Mouse (Mus musculus): Measurements from ENCODE around the gene Vmn1r76.

The Vmn1r76 gene

GRCm38 (mm10) chr7:11938113-11938512 lies at the start of gene Vmn1r76:
TSS of gene Vmn1r76 (minus strand) at chr7:11938213.
- no peak for DNase-seq (ENCODE audit: low read depth)

- no peak for DNase-seq (ENCODE audit: low read depth)
Measured at GRCm38 (mm10) chr7:11972611-11973010, 34.6 kb upstream of the Vmn1r76 start.

- DNase-seq (ENCODE audit: low read depth) = no peak
Measured at GRCm38 (mm10) chr7:11947991-11948390, 10.0 kb upstream of the Vmn1r76 start.

GRCm38 (mm10) chr7:11874330-11874729 lies 63.7 kb downstream of the Vmn1r76 start, which contains the start of gene Vmn1r75:
TSS of gene Vmn1r75 (plus strand) at chr7:11874630.
- DNase-seq (ENCODE audit: low read depth) = no peak
